Mouse (Mus musculus): ENCODE results near the gene Elmo2.
A peak's percentile ranks its signal among the peaks of the same experiment; 100 is the strongest.

Gene Elmo2

DNA sequence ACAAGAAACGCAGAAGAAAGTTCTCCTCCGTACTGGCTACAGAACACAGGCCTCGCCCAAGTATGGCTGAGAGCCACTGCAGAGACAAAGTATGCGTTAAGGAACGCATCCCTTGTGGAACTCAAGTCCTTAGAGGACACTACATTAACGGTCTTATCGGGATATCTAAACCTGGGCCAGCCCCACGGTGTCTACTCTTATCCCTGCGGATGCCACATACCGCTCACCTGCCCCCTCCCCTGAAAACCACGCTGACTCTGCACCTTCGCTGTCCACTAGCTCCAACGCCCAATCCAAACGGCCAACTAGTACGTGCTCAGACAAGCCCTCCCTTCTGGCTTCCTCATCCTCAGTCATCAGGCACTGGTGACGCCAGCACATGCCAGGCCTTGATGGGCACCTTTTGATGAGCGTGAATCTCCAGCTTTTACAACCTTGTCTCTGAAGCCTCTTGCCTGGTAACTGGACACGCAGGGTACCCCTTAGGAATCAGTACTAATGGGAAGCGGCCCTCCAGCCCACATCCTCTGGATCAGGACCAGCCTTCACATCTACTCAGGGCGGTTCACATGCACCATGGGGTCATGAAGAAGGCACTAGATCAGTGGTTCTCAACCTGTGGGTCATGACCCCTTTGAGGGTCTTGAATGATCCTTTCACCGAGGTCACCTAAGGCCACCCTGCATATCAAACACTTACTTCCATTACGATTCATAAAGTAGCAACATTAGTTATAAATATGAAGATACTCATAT, 4.1 kb downstream of the Elmo2 start:
- no peak for DNase-seq

DNA sequence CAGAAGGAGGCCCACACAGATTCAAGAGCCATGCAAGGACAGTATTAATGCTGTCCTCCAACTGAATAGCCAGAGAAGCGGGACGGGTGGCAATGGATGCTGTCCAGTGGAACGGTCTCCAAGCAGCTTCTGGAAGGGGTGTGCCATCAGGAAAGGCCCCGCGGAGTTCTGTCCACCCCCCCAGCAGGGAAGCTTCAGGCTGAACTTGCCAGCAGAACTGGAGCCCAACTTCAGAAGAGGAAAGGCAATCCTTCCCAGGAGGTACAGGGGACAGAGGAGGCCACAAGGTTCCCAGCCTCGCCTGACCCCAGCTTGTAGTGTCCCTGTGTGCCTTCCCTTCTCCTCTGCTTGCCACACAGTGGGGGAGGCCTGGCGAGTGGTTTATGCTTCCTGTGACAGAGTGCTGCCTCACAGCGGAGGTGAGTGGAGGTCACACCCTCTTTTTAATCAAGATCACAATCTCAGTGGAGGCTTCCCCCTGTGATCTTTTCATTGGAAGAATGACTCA, 4.8 kb downstream of the Elmo2 start:
- peak; percentile 63 for DNase-seq

DNA sequence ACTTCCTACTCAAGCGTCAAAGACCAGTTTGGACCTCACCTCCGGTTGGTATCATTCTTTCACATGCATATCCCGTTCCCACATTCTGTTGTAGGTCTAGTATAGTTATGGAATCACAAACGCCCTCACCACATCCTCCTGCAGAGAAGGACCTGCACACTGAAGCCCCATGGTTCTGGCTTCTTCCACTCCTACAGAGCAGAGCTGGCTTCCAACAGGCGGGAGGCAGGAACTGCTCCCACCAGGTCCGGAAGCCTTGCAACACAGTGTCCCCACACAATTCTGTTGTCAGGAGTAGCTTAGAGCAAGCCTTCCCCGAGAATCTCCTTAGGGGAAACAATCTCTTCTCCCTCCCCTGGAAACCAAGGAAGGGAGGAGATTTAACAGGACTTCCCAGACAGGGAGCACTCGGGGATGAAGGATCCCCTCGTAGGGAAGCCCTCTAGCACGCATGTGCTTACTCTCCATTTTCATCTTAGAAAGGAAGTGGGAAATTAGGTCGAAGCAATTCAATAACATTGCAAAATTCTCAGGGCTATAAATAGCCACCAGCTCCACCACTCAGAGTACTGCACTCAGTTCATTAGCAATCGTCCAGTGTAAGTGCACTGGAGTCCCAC, 5.6 kb downstream of the Elmo2 start:
- peak; percentile 67 for DNase-seq

DNA sequence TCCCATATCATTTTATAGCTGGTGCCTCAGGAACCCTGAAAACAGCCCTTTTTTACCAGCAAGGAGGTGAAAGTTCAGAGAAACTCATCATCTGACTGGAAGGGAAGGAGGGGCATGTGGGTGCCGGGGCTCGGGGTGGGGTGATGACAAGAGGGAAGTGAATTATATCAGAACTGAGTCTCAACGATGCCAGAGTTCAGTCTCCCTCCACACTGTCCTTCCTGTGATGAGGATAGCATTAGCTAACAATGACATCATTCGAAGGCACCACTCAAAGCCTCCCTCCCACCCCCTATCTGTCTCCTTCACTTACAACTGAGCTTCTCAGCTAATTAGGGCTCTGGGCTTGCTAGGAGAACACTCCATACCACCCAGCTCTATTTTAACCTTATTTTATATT, 6.8 kb downstream of the Elmo2 start:
- DNase-seq, result peak; percentile 51

DNA sequence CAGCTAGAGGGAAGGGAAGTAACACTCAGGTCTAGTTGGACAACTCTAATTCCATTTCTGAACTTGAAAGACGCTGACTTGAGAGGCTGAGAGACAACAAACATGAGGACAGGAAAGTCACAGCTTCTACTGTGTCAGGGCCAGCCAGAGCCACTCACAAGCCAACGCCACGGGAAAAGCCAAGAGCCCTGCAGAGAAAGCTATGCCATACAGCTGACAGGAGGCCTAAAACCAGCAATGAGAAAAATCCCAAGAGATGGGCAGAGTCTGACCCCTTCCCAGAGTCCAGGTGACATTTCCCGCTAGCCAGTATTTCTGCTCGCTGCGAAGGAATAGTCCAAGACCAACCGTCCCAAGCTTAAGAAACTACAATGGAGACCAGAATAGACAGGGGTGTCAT, 7.3 kb downstream of the Elmo2 start:
- no peak for DNase-seq

DNA sequence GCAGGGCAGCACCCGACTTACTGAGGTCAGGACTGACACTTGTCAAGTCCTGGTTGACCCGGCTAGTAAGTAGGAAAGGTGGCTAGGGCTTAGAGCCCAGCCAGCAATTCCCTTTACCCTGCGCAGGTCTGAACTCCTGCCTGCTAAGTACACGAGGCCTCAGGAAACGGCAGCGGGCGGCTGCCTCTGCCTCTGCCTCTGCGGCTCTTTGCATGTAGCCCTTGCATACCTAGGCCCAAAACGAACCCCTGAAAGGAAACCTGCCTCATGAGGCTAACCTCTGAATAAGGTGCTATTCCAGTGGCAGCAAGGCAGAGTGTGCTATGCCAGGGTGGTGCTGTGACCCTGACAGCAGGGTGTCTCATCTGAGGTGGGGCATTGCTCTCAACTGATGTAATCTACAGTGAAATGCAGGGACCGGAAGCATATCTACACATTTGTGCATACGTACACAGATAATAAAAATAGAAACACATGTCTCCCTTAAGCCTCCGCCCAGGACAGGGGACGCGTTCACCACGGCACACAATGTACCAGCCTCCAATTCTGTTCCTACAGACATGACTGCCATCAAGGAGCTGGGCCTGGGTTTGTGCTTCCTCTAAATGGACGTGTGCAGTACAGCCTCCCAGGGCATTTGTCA, 8.5 kb downstream of the Elmo2 start:
- DNase-seq, result peak; percentile 35

DNA sequence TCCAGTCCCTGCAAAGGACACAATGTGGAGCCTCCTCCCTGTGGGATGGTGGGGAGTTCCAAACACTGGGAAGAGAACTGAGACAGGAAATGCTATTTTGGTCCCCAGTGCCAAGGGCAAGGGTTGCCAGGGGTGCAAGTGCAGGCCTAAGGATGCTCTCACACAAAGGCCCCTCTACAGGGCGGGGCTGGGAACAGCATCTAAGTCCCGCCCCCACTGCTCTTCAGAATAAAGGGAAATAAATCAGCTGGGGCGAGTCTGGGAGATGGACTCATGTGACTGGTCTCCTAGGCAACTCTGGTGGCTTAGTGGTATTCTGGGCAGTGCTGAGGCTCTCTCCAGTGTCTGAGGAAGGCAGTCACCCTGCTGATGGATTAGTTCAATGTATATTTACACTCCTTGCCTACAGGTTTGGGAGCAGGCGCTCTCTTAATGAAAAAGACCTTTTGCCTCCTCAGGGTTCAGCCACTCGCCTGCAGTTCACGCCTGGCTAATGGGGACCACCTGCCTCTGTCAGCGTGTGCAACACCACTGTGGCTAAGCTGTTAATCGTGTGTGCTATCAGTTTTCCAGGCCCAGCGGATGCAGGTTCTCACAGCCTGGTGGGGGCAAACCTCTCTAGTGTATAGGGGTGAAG, 9.3 kb downstream of the Elmo2 start:
- peak; percentile 90 for DNase-seq

DNA sequence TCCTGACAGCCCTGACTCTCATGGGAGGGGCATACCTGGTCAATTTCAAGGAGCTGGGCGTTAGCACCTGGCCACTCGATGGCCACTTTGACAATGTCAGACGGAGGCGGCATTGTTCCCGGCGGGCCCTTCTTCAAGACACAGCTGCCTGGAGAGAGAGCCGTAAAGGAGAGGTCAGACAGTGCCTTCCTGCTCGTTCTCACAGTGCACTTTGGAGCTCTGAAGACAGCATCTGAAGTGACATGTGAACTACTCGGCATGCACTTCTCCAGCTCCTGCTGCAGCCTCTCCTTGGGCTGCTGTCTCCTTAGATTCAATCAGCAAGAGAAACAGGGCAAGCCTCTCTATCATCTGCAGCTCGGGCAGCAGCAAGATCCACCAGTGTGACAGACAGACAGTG, 10.1 kb downstream of the Elmo2 start:
- no peak for DNase-seq

DNA sequence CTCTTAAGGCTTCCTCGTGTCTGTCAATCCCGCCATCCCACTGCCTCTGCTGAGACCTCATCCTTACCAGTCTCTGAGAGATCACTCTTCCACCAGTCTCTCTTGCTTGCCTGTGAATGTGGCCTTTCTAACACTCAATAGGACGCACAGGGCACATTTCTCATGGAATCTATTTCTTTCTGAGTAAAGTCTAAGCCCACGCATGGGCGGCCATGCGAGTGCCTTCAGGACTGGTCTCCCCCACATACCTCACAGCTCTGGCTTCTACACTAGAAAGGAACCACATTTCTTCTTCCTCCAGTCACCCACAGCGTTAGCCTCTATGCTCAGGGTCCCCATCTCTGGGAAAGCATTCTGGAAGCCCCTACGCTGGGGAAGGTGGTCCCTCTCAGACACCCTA, 12.1 kb downstream of the Elmo2 start:
- DNase-seq, result no peak

DNA sequence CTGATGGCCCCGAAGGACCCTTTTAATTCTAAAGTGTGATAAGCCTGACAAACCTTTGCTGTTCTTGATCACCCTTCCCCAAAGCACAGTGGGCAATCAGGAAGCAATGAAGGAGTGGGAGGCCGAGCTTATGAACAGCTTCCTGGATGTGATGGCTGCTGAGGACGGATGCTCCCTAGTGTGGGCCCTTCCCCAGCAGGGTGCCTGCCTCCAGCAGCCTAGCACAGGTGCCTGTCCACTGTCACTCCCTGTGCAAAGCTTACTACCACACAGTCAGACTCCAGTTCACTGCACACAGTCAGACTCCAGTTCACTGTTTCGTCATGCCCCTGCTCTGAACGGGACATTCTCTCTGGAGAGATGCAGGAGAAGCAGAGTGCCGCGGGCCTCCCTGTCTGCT, 13.9 kb downstream of the Elmo2 start:
- DNase-seq, result no peak

DNA sequence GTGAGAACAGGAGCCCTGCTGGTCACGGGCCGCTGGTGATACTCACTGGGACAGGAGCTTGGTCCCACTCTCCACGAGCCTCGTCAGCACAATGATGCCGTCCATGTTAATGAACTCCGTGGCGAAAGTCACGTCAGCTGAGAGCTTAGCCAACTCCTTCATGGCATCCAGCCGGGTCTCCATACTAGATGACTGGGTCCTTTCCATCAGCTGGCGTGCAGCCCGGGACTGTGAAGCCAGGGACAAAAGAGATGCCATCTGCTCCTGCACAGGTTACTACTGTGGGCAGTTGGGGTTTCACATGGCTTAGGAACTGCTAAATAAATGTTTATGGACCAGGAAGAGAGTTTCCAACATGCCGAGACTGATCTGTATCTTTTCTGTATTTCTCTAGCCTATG, 14.7 kb downstream of the Elmo2 start:
- DNase-seq, result no peak

DNA sequence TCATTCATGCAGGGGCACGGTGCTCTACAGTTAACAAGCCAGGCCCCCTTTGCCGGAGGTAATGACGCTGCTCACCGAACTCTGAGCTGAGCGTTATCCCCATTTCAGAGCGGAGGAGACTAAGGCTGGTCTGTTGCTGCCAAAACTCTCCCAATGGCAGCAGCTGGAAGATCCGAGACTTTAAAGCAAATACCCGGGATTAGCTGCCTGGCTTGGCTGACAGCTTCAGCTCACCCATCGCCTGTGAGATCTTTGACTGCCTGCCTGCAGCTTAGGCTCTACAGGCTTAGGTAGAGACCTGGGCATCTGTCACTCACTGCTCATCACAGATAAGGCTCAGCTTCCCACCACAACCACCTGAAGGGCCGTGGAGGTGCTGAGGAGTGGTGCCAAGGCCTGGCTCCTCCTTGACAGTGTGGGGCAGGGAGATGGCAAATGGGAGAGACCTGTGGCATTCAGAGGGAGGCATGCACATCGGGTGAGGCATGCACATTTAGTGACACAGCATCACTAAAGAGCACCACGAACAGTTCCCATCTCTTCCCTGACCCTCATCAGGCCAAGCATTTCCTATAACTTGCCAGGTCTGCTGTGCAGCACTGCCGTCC, 15.4 kb downstream of the Elmo2 start:
- DNase-seq, result no peak

DNA sequence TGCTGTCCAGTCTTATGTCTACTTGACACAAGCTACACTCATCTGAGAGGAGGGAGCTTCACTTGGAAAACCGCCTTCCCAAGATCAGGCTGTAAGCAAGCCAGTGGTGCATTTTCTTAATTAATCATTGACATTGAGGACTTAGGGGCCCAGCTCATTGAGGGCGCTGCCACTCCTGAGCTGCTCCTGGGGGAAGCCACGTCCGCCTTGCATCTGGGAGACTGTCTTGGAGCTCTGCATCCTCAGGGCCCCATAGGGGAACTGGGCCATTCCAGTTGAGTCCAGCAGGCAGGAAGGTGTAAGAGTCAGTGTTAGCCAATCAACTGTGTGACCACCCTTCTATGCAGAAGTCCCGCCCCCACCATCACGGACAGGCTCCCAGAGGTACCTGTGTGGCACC, 18.5 kb downstream of the Elmo2 start:
- no peak for DNase-seq

DNA sequence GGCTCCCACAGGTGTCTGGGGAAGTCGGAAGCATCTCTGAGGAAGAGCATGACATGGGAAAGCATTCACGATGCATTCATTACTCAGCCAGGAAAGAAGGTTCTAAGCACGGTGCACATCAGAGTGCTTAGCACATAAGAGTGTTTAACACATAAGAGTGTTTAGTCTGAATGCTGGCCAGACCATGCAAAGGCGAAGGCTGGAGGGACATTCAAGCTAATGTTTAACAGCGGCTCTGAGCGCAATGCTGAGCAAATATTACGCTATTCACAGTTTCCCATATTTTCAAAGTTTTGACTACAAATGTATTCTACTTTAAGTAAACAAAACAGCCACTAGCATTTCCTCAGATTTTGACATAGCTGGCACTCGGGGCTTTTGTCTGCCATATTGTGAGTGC, 20.8 kb downstream of the Elmo2 start:
- peak; percentile 30 for DNase-seq

DNA sequence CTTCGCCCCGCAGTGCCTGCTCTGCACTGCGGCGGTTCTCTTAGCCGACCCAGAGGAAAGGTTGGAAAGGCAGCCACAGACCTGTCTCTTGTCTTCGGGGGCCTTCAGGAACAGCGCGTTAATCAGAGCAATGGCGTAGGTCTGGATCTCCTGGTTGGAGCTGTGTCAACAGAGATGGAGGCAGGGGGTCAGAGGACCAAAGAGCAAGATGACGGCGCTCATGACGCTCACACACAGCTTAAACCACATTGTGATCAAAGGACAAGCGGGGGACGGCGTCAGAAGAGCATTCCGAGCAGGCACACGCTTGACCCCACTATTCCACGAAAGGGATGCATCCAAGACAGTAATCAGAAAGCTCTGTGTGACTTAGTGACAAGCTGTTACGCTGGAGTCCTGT, 21.5 kb downstream of the Elmo2 start:
- no peak for DNase-seq

DNA sequence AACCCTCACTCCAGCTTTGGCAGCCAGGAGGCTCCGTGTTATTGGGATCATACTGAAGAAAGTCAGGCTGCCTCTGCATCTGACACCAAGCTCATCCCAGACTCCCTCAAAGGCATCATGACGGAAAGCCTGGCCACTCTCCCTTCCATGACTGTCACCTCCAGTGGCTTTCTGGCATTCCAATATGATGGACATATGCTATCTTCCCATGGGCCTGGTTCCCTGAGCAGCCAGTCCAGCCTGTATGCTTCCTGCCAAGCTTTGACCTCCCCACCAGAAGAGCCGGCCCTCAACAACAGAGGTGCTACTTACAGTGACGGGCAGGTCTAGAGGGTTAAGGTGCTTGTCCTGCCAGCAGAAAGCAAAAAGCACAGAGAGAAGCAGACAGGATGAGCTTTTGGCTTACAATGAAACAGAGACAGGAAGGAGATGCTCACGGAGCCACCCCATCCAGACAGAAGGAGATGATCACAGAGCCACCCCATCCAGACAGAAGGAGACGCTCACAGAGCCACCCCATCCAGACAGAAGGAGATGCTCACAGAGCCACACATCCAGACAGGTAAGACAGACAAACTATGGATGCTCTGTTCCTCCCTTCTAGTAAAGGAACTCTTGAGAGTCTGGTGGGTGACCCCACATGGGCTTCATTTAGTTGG, 22.8 kb downstream of the Elmo2 start:
- DNase-seq, result no peak

DNA sequence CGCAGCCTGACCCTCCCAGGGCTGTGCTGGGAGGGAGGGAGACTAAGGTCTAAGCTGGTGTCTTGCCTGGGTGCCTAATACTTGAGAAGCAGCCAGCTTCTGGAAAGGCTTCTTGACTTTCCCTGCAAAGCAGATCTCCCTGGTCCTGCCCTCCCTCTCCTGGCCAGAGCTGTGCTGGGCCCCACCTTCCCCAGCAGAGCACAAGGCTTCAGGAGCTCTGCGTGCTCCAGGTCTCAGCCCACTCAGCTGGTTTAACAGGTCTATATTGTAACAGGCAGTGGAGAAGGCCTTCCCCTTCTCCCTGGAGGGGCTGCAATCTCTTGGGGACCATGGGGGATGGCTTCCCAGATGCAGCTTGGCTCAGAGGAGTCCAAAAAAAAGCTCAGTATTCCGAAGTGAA, 24.9 kb downstream of the Elmo2 start:
- no peak for DNase-seq

DNA sequence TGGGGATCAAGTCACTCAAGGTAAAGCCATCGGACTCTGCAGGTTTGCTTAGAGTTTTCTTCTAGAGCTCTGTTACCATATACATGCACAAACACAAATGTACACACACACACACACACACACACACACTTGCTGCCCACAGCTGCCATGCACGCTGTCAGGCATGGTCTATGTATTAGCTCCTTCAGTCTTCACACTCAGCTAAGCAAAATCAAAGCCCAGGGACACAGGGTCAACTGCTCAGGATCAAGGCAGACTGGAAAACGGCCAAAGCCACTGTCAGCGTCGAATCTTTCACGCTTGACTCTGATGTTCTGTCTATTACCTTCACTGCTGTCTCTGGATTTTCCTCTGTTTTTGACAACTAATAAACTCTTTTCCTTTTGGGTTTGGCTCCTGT, 25.4 kb downstream of the Elmo2 start:
- no peak for DNase-seq

DNA sequence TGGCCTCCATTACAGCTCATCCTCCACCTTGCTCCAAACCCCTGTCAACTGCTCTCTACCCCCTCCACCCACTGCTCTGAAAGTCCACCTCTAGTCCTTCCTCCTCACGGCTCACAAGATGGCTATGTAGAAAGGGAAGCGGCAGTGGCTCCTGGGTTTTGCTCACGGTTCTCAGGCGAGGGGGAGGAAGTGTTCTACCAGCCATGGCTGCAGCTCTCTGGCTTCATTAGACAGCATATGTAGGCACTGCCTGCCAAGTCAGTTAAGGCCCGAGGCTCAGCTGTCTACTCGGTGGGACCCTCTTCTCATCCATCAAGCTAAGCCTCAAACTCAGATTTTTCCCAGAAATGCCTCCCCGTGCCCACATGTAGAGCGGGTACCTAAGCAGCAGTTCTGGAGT, 25.9 kb downstream of the Elmo2 start:
- DNase-seq, result no peak

DNA sequence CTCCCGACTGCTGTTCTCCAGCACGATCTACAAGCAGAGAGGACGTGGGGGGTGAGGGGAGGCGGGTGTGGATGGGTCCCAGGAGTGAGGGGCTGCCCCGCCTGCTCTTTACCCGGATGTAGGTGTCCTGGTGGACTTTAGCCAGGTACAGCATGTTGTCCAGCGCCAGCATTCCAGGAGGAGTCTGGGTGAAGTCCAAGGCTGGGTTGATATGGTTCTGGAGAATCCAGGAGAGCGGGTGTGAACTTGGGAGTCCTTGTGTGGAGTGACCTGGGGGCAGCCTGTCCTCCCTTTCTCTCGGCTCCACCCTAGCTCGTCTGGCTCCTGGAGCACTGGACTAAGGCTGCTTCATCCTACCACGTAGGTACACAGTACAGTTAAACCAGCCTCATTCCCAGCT, 28.9 kb downstream of the Elmo2 start:
- DNase-seq, result no peak

DNA sequence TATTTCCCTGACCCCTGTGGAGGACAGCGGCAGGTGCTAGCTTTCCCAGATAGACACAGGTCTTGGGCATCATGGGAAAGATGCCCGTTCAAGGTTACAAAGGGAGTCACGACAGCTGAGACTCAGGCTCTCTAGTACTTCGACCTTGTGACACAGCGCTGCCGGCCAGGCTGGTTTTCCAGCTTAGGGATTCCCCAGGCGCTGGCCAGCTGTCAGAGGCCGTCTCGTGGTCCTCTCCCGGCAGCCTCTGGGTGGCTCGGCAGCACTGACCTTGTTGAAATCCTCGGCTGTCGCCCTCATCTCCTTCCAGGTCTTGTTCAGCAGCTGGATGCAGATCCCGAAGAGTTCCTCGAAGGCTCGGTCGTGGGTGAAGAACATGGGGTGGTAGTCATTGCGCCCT, 29.7 kb downstream of the Elmo2 start:
- no peak for DNase-seq

DNA sequence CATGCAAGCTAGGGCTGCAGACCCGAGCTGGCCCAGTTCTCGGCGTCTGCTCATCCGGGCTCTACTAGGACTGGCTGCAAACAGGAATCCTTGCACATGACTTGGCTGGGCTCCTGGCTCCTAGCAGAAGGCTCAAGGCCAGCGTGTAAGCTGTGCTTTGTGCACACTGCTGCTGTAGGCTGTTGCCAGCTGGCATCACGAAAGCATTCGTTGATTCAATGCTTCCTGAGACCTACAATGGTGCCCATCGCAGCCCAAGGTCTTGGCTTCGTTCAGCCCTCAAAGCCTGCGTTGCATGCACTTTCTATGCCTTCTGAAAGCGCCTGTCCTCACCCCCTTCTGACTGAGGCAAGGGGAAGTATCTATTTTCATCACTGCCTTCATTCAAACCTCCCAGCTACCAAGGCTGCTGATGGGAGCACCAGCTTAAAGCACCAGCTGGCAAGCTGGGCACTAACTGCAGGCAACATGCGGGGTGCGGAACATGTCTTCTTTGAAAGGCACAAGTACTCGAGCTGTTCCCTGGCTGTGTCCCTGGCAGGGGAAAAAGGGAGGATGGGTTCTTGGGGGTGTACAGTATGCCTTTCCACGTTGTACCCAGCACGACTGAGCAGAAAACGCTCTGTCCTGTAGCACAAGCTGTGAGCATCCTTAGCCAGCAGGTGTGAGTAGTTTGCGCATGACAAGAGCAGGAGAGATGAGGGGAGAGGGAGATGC, 37.8 kb downstream of the Elmo2 start:
- peak; percentile 84 for DNase-seq

All from lung, postnatal 36 days (tissue).